Mouse (Mus musculus): ENCODE measurements around the gene Pgam2.

Pgam2 gene

GRCm38 (mm10) chr11:5805711-5806110 is 2.2 kb upstream of the Pgam2 start:
- DNase-seq (ENCODE audit: low read depth) = no peak

GRCm38 (mm10) chr11:5804174-5804573 is 641 bp upstream of the Pgam2 start:
- no peak for DNase-seq (ENCODE audit: low read depth)

GRCm38 (mm10) chr11:5802457-5803217 is 896 bp downstream of the Pgam2 start:
- no peak for DNase-seq (ENCODE audit: low read depth)

GRCm38 (mm10) chr11:5802005-5802404 is 1.5 kb downstream of the Pgam2 start:
- DNase-seq (ENCODE audit: low read depth) = no peak

- no peak for DNase-seq (ENCODE audit: low read depth)
Measured at GRCm38 (mm10) chr11:5801511-5801910, 2.0 kb downstream of the Pgam2 start.

GRCm38 (mm10) chr11:5799621-5800490 is 3.7 kb downstream of the Pgam2 start:
- DNase-seq (ENCODE audit: low read depth) = no peak

GRCm38 (mm10) chr11:5797928-5798327 is 5.6 kb downstream of the Pgam2 start:
- DNase-seq (ENCODE audit: low read depth) = no peak

GRCm38 (mm10) chr11:5797371-5797770 is 6.2 kb downstream of the Pgam2 start:
- DNase-seq (ENCODE audit: low read depth) = no peak

GRCm38 (mm10) chr11:5796939-5797338 is 6.6 kb downstream of the Pgam2 start:
- no peak for DNase-seq (ENCODE audit: low read depth)

GRCm38 (mm10) chr11:5795706-5796105 is 7.8 kb downstream of the Pgam2 start:
- no peak for DNase-seq (ENCODE audit: low read depth)

- DNase-seq (ENCODE audit: low read depth) = no peak
Measured at GRCm38 (mm10) chr11:5795290-5795689, 8.2 kb downstream of the Pgam2 start.

GRCm38 (mm10) chr11:5790431-5790830 is 13.1 kb downstream of the Pgam2 start:
- DNase-seq (ENCODE audit: low read depth) = no peak

- no peak for DNase-seq (ENCODE audit: low read depth)
Measured at GRCm38 (mm10) chr11:5789754-5790333, 13.7 kb downstream of the Pgam2 start.

- no peak for DNase-seq (ENCODE audit: low read depth)
Measured at GRCm38 (mm10) chr11:5789071-5789753, 14.3 kb downstream of the Pgam2 start.

GRCm38 (mm10) chr11:5788056-5789014 is 15.2 kb downstream of the Pgam2 start, which contains the start of gene Dbnl:
Gene Dbnl (plus strand): TSS chr11:5788488.
- peak; percentile 97 for DNase-seq (ENCODE audit: low read depth)

GRCm38 (mm10) chr11:5787671-5788055 is 15.9 kb downstream of the Pgam2 start:
- no peak for DNase-seq (ENCODE audit: low read depth)

GRCm38 (mm10) chr11:5785732-5786131 is 17.8 kb downstream of the Pgam2 start:
- DNase-seq (ENCODE audit: low read depth) = no peak

GRCm38 (mm10) chr11:5782199-5782944 is 21.2 kb downstream of the Pgam2 start:
- no peak for DNase-seq (ENCODE audit: low read depth)

GRCm38 (mm10) chr11:5780035-5780499 is 23.5 kb downstream of the Pgam2 start:
- DNase-seq (ENCODE audit: low read depth) = no peak

- DNase-seq (ENCODE audit: low read depth) = no peak
Measured at GRCm38 (mm10) chr11:5778481-5778880, 25.1 kb downstream of the Pgam2 start.

Data from c-Kit-positive CD71-negative TER-119-negative erythroid progenitor cells, embryonic 14.5 days (primary cell).